Mouse (Mus musculus) kidney, adult 10 weeks (tissue): Measurements from ENCODE around the gene Hsd17b3. TPM values are rescaled to one million over a fixed set of nuclear protein-coding genes. Genes with fewer than 3 reads are reported as not detected.

Experiments
- polyA plus RNA-seq: library from polyadenylated mRNA; stranded (reverse); fragments of 350-450 nt; fragmentation: Illumina TruSeq; extraction: RNeasy Lipid Tissue Mini Kit (QIAGEN cat#74804); gene quantifications from one replicate; pipeline ENCODE4 v1.2.3, GENCODE M21; 2014; ENCODE audit warnings: low read depth, low replicate concordance

Hsd17b3 gene
- polyA plus RNA-seq, result not detected

DNA sequence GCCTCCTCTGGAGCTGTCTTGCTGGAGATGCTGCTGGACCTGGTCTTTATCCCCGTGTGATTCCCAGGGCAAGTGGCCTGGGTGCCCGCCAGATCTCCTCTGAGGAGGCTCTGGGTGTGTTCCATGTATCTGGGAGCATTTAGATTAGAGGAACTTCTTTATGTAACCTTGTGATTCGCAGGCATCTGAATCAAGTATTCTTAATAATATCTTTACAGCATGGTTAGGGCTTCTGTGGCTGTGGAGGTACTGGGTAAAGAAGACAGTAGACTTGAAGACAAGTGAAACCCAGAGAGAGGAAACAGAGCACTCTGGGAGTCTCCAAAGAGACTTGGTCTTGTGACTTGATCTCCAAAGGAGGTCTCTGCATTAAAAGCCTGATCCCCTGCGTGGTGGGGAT, at the start of gene Hsd17b3:
TSS of gene Hsd17b3 (minus strand) at position 101 of the 400 bp plus-strand sequence.

DNA sequence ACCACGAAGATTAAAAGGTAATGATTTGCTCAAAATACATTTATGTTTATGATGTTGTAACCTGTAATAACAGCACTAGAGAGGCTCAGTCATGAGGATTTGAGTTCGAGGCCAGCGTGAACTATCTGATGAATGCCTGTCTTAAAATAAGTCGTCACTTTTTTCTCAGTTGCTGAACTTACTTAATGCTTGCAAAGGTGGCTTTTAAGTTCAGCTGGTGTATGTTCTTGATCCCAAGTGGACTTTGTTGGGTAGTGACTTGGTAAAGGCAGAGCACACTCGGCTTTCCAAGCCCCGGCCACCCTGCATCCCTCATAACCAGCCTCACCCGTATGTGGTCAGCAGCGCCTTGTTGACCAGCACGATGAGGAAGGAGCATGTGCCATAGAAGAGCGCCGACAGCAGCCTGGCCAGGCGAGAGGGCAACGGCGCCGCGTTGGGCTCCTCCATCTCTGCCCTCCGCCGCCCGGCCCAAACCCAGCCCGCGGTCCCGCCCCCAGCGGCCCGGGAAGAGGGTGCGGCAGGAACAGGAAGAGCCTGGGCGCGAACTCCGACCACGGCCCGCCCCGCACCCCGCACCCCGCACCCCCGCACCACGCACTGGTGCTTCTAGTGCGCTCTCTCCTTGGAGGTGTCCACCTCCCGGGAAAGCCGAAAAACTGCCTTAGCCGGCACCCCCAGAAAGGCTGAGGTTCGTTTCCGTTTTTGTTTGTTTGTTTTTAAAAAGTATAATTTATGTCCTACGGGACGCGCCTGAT, 40.0 kb upstream of the Hsd17b3 start, which contains the start of gene Slc35d2:
TSS of gene Slc35d2 (minus strand) at position 511 of the 758 bp plus-strand sequence.

Other genes with a start within 250 kb of the Hsd17b3 start
- 28.8 TPM for gene Slc35d2, start 40.1 kb upstream of the Hsd17b3 start, polyA plus RNA-seq
- 52.5 TPM for gene Zfp367, start 64.0 kb upstream of the Hsd17b3 start, polyA plus RNA-seq
- gene Habp4, start 72.6 kb upstream of the Hsd17b3 start, polyA plus RNA-seq, result 31.9 TPM
- 35.2 TPM for gene Cdc14b, start 186.1 kb upstream of the Hsd17b3 start, polyA plus RNA-seq
- 105 TPM for gene Aaed1, start 223.5 kb upstream of the Hsd17b3 start, polyA plus RNA-seq